Mouse (Mus musculus) ES-E14 (cell line): ENCODE measurements at regions not wholly inside any gene's neighbourhood (a gene's known extent, or its start where the extent isn't known, plus 50 kb on each side); places are given as distances from the start of the nearest gene placed in this dataset.

Experiments used
- CHD2 ChIP-seq: IDR thresholded peaks from 2 replicates; pipeline ENCODE4 v1.6.1; 2014; ENCODE audit warnings: mild to moderate bottlenecking, low read depth, low read length, inconsistent platforms
- MAFK ChIP-seq: IDR thresholded peaks from 2 replicates; pipeline ENCODE4 v1.6.1; 2014; ENCODE audit warnings: mild to moderate bottlenecking, low read depth, low read length, inconsistent platforms; ENCODE audit not compliant: insufficient read depth
- ZNF384 ChIP-seq: IDR thresholded peaks from 2 replicates; pipeline ENCODE4 v1.6.1; 2012; ENCODE audit warnings: low read depth, low read length, inconsistent platforms

- TF ChIP-seq ZNF384 (no peak), CHD2 (no peak), MAFK (no peak)
These were observed 273.5 kb downstream of the Irs2 start for GRCm38 (mm10) chr8:10734746-10735145.
